Mouse (Mus musculus) midbrain, embryonic 15.5 days (tissue): ENCODE measurements at regions not wholly inside any gene's neighbourhood (a gene's known extent, or its start where the extent isn't known, plus 50 kb on each side); places are given as distances from the start of the nearest gene placed in this dataset.

Experiments
- ATAC-seq: fragments of 200-750 bp; cut with Nextera tagmentation; replicated peaks from 2 replicates; pipeline ENCODE4 v1.8.0; 2017; ENCODE audit warnings: moderate TSS enrichment
- H3K27ac ChIP-seq: fragments of 300-500 bp; sonication (generic); 2 replicates; pipeline ENCODE4 v1.5.1; 2015; ENCODE audit warnings: mild to moderate bottlenecking, inconsistent platforms
- H3K27me3 ChIP-seq: fragments of 300-500 bp; sonication (generic); replicated peaks from 2 replicates; pipeline ENCODE4 v1.6.1; 2015; ENCODE audit warnings: inconsistent platforms
- H3K36me3 ChIP-seq: fragments of 300-500 bp; sonication (generic); replicated peaks from 2 replicates; pipeline ENCODE4 v1.6.1; 2015; ENCODE audit warnings: inconsistent platforms
- H3K4me1 ChIP-seq: fragments of 300-500 bp; sonication (generic); 2 replicates; pipeline ENCODE4 v1.6.1; 2015; ENCODE audit warnings: inconsistent platforms
- H3K4me2 ChIP-seq: fragments of 300-500 bp; sonication (generic); 2 replicates; pipeline ENCODE4 v1.6.1; 2015; ENCODE audit warnings: inconsistent platforms, mild to moderate bottlenecking, moderate library complexity
- H3K4me3 ChIP-seq: fragments of 300-500 bp; sonication (generic); 2 replicates; pipeline ENCODE4 v1.5.1; 2015; ENCODE audit warnings: mild to moderate bottlenecking, inconsistent platforms
- H3K9ac ChIP-seq: fragments of 300-500 bp; sonication (generic); 2 replicates; pipeline ENCODE4 v1.6.1; 2015; ENCODE audit warnings: mild to moderate bottlenecking, inconsistent platforms
- H3K9me3 ChIP-seq: fragments of 300-500 bp; sonication (generic); 2 replicates; pipeline ENCODE4 v1.6.1; 2016; ENCODE audit warnings: inconsistent platforms
- WGBS: fragments of 180-500 bp; shearing (Covaris S2); methylation state at CpG from one replicate; pipeline ENCODE4 v1.1.7; 2015; ENCODE audit warnings: mixed read lengths; 5-methylcytosine and 5-hydroxymethylcytosine counted together

DNA sequence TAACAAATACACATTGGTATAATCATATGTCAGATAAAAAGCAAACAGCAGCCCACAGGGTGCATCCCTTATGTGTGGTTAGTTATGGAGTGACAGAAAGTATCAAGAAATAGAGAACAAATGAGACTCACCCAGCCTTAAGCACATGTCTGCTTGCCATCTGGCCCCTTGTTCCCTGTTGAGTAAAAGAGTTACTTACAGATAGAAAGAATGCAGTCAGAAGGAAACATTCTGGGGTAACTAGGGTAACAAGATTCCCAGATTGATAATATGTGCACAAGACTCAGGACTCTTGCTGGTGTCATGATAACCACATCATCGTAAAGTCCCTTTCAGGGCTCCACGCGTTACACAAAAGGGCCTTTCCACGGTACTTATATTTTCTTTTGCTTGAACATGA, 383.5 kb upstream of the Mef2c start:
- ATAC-seq = no peak
- no peaks in the 10 kb centered on the region for H3K36me3 ChIP-seq
- no peak overlapping the region for H3K4me3 ChIP-seq
- no peak overlapping the region for H3K4me2 ChIP-seq
- H3K9me3 ChIP-seq = no peaks in the 10 kb centered on the region
- 32% methylated on average over 4 of the region's 4 CpGs for WGBS
- no peaks in the 10 kb centered on the region for H3K4me1 ChIP-seq
- H3K27ac ChIP-seq = no peak overlapping the region
- H3K27me3 ChIP-seq = no peaks in the 10 kb centered on the region
- no peak overlapping the region for H3K9ac ChIP-seq

DNA sequence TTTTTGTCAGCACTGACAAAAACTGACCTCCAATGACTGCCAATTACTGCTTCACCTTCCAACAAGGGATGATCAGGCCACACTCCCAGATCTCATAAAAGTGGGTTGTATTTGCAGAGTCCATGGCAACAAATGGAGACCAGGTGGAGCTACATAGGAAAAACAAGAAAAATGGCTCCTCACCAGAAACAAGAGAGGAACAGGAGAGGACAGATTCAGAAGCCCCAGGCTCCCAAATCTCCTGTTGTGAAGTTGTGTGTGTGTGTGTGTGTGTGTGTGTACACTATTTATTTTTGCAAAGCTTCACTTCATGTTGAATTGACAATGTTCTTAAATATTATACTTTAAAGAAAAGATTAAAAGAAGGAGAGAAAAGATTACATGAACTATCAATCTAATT, 380.2 kb upstream of the Mef2c start:
- no peaks in the 10 kb centered on the region for H3K36me3 ChIP-seq
- no peak overlapping the region for H3K9ac ChIP-seq
- no peaks in the 10 kb centered on the region for H3K4me1 ChIP-seq
- ATAC-seq = no peak
- H3K9me3 ChIP-seq = no peaks in the 10 kb centered on the region
- H3K27ac ChIP-seq = no peak overlapping the region
- no peak overlapping the region for H3K4me2 ChIP-seq
- H3K27me3 ChIP-seq = no peaks in the 10 kb centered on the region
- no peak overlapping the region for H3K4me3 ChIP-seq

DNA sequence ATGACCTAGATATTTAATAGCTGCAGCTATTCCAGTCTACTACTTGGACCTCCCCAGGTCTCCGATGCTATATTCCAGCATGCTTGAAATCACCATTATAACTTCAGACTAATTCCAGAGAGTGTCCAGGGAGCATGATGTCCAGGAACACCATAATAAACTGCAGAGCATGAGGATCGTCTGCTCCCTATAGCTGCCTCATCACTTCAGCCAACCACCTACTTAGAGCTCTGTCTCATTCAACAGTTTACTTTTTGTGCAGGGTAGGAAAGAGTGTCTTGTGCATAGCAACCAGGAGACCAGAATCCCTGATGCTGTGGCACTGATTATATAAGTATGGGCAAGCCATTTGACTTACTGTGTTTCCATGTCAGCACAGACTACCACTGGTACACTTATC, 379.2 kb upstream of the Mef2c start:
- WGBS = 85% methylated on average over 2 of the region's 2 CpGs
- ATAC-seq = no peak

DNA sequence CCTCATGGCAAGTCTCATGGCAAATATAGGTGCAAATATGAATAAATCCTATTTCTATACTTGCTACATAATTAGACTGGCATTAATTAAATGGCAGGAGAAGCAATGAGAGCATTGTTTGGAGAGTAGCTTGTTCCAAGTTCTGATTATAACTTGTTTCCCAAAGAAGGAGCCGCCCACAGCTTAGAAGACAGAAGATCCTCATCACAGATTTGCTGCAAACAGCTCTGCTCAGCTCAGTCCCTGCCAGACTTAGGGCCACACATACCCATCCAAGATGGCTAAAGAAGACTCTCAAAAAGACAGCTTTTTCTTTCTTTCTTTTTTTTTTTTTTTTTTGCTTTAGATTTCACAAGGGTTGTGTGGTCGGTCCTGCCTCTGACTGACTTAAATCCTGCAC, 377.4 kb upstream of the Mef2c start:
- Histone ChIP-seq H3K27ac (no peak overlapping the region), H3K4me3 (no peak overlapping the region)
- 93% methylated on average over 2 of the region's 2 CpGs for WGBS

More for the DNA sequence above, 379.2 kb upstream of the Mef2c start:
- H3K9ac ChIP-seq = no peak overlapping the region
- H3K36me3 ChIP-seq = no peaks in the 10 kb centered on the region
- no peak overlapping the region for H3K4me2 ChIP-seq
- no peak overlapping the region for H3K27ac ChIP-seq
- H3K9me3 ChIP-seq = no peaks in the 10 kb centered on the region
- H3K4me3 ChIP-seq = no peak overlapping the region
- no peaks in the 10 kb centered on the region for H3K4me1 ChIP-seq
- no peaks in the 10 kb centered on the region for H3K27me3 ChIP-seq

DNA sequence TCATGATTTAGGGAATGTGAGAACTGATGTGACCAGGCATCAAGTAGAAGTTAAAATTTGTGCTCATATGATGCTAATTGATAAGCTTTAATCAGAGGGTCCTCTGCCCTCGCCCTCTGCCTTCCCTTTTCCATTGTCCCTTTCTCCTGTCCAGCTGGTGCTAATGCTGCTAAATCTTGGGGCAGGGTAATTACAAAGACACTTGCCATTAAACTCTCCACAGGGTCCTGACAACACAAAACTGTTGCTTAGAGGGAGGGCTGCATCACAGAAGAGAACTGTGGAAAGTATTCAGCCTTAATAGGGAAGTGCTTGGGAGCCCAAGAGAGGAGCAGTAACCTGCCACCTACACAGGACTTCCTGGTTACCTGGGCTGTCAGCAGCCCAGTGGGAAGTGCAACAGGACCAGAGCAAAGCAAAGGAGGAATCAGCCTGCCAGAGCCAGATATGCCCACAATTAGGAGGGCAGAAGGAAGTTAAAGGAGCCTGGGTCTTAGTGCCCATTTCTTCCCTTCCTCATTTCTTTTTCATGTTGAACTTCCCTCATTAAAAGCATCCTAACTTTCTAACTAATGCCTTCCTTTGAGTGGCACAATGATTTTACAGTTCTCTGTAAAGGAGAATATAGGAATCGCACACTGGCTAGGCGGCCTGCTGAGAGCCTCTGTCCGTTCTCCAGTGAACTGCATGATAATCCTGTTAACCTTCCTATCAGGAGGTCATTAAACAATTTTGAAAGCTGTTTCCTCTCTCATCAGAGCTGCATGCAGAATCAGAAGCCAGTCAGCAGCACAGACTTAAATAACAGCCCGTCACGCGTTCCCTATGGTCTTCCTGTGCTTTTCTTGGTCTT, 372.5 kb upstream of the Mef2c start:
- no peaks in the 10 kb centered on the region for H3K27me3 ChIP-seq
- H3K27ac ChIP-seq = no peak overlapping the region
- H3K4me1 ChIP-seq = peaks cover 6% of the 10 kb centered on the region; the same call in 1 of the 2 replicates
- H3K9ac ChIP-seq = no peak overlapping the region
- WGBS = 17% methylated on average over 7 of the region's 7 CpGs
- H3K4me2 ChIP-seq = peak overlapping the region; percentile 17; the same call in 1 of the 2 replicates
- peak; percentile 76 for ATAC-seq
- no peaks in the 10 kb centered on the region for H3K9me3 ChIP-seq
- no peaks in the 10 kb centered on the region for H3K36me3 ChIP-seq
- no peak overlapping the region for H3K4me3 ChIP-seq

More for the DNA sequence above, 377.4 kb upstream of the Mef2c start:
- H3K36me3 ChIP-seq = no peaks in the 10 kb centered on the region
- no peaks in the 10 kb centered on the region for H3K9me3 ChIP-seq
- no peak overlapping the region for H3K4me2 ChIP-seq
- peaks cover 1% of the 10 kb centered on the region; the same call in 1 of the 2 replicates for H3K4me1 ChIP-seq
- no peaks in the 10 kb centered on the region for H3K27me3 ChIP-seq
- no peak for ATAC-seq
- H3K9ac ChIP-seq = no peak overlapping the region

DNA sequence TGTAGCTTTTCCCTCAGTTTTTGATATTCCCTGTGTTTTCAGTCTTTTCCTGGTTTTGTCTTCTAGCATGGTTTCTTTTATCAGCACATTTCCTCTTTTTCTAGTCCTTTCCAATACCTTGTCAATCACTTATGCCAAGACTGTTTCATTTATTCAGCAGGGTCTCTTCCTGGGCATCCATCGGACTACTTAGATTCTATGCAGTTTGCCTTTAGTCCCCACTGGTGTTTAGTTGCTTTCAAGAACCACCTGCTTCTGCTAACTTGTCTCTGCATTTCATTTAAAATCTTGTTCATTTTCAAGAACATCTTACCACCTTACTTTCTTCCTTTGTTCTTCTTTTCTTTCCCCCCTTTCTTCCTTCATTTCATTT, 371.9 kb upstream of the Mef2c start:
- H3K9ac ChIP-seq = no peak overlapping the region
- H3K4me3 ChIP-seq = no peak overlapping the region
- no peaks in the 10 kb centered on the region for H3K9me3 ChIP-seq
- no peaks in the 10 kb centered on the region for H3K27me3 ChIP-seq
- peaks cover 6% of the 10 kb centered on the region; the same call in 1 of the 2 replicates for H3K4me1 ChIP-seq
- H3K4me2 ChIP-seq = 0 out of 2 replicates have a peak overlapping the region, but pooled peaks have one; percentile 17
- WGBS = 16% methylated on average over 1 of the region's 1 CpGs
- ATAC-seq = no peak
- H3K36me3 ChIP-seq = no peaks in the 10 kb centered on the region
- H3K27ac ChIP-seq = no peak overlapping the region

DNA sequence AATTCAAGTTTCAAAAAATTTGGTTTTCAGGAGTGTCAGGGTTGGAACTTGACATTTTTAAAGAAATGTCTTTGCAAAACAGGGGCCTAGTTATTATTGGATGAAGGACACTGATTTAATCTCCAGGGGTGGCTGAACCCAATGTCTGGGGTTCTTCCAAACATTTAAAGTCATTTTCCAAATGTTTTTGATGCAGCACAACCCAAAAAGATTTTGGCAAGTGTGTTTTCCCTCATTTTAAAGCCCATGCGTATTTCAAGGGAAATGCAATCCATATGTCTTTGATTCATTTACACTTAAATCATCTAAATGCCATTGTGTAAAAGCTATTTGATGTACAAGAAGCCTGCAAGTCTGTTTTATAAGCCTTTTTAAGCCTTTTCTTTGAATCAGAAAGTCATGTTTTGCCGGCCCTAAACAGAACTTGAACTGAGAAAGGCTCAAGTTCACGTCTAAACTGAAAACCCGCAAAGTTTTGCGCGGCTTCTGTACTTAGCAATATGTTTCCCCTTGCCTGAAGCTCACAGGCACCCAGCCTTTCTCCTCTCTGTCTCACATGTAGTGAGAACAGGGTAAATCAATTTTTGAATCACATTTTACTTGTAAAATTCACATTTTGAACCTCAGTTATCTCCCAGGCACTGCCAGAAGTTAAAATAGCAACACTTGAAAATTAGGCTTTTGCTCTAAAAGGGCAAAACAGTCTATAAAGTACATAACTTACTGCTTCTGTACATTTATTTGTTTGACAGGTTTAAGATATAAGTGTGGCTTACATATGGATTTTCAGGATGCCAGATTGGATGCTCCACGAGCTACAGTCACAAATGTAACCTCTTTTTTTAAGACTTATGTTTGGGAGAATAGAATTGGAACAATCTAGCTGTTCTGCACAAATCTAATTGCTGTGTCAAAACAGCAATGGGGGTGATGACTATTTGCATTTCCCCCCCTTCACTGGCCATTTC, 370.9 kb upstream of the Mef2c start:
- H3K9ac ChIP-seq = no peak overlapping the region
- H3K27me3 ChIP-seq = no peaks in the 10 kb centered on the region
- H3K27ac ChIP-seq = no peak overlapping the region
- 67% methylated on average over 7 of the region's 7 CpGs for WGBS
- no peaks in the 10 kb centered on the region for H3K9me3 ChIP-seq
- H3K36me3 ChIP-seq = no peaks in the 10 kb centered on the region
- no peak overlapping the region for H3K4me3 ChIP-seq
- no peak for ATAC-seq
- H3K4me2 ChIP-seq = no peak overlapping the region
- peaks cover 6% of the 10 kb centered on the region; the same call in 1 of the 2 replicates for H3K4me1 ChIP-seq

DNA sequence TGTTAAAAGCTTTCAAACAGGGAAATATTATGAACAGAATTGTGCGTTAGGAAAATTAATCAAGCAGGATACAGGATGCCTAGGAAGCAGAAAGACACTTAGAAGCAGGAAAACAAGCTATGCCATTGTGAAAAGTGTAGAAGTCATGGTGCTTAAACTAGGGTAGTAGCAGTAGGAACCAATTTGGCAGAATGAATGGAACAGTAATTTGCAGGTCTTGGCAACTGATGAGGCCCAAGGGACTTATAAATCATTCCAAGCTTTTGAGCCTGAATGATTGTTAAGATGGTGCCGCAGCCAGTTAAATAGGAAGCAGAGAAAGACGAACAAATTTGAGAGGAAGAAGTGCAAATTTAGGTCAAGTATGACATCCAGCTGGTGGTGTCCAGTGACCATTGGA, 360.5 kb upstream of the Mef2c start:
- no peaks in the 10 kb centered on the region for H3K9me3 ChIP-seq
- H3K27ac ChIP-seq = no peak overlapping the region
- 65% methylated on average over 3 of the region's 3 CpGs for whole genome bisulfite sequencing
- H3K4me2 ChIP-seq = no peak overlapping the region
- H3K36me3 ChIP-seq = no peaks in the 10 kb centered on the region
- no peaks in the 10 kb centered on the region for H3K4me1 ChIP-seq
- H3K4me3 ChIP-seq = no peak overlapping the region
- no peak overlapping the region for H3K9ac ChIP-seq
- no peak for ATAC-seq
- no peaks in the 10 kb centered on the region for H3K27me3 ChIP-seq

DNA sequence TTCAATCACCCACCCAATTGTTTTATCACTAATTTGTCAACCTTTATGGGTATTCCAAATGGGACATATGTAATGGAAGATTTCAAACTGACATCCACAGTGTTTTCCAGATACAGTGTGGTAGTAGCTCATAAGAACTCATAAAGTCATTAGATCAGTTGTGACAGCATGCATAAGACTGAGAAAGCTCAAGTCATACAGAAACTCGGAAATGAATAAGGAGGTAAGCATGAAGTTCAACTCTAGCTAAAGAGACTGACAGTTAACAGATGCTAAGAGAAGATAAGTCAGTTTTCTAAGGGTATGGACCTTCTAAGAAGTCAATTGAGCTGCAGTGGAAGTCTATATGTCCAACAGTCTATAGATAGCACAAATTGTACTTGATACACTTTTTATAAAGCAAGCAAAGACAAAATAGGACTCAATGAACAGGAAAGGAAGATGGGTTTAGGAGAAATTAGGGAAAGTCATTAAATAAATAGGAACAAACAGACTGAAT, 349.2 kb upstream of the Mef2c start:
- Histone ChIP-seq H3K9me3 (no peaks in the 10 kb centered on the region), H3K4me1 (no peaks in the 10 kb centered on the region), H3K27ac (no peak overlapping the region), H3K36me3 (no peaks in the 10 kb centered on the region), H3K4me2 (no peak overlapping the region), H3K4me3 (no peak overlapping the region), H3K9ac (no peak overlapping the region), H3K27me3 (no peaks in the 10 kb centered on the region)
- 82% methylated on average over 1 of the region's 1 CpGs for WGBS
- ATAC-seq = no peak

DNA sequence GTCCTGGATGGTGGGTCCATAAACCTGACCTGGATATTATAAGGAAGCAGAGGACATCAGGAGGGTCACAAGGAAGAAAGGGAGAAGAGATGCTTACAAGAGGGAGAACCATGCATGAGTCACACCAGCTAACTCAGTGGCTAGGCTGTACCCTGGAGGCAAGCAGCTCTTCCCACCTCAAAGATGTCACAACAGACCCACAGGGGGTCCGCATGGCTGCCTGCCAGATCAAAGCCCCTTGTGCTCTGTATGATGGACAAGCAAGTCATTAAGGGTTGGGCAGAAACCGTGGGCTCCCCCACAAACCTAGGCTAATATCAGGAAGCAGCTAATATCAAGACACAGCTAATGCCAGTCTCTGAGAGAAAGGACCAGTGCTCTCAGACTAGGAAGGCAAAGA, 343.9 kb upstream of the Mef2c start:
- no peaks in the 10 kb centered on the region for H3K27me3 ChIP-seq
- no peaks in the 10 kb centered on the region for H3K4me1 ChIP-seq
- no peak for ATAC-seq
- 70% methylated on average over 2 of the region's 2 CpGs for WGBS
- H3K4me2 ChIP-seq = no peak overlapping the region
- H3K27ac ChIP-seq = no peak overlapping the region
- H3K36me3 ChIP-seq = no peaks in the 10 kb centered on the region
- no peak overlapping the region for H3K9ac ChIP-seq
- no peaks in the 10 kb centered on the region for H3K9me3 ChIP-seq
- no peak overlapping the region for H3K4me3 ChIP-seq

DNA sequence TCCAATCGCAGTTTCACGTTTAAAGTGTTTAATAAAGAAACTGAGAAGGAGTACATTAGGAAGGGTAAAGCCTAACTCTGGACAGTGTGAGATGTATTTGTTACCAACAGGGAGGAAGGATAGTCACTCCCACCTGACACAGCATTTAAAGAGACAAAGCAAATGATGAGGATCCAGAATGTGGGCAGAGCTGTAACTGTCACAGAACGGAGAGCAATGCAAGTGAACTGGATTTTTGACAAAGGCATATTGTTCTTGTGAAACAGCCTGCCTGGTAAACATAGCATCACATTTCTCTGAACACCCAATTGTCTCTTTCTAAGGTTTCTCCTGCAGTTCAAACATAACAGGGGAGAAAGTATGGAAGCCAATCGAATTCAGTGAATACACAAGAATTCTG, 341.1 kb upstream of the Mef2c start:
- Histone ChIP-seq H3K9me3 (no peaks in the 10 kb centered on the region), H3K9ac (no peak overlapping the region), H3K36me3 (no peaks in the 10 kb centered on the region), H3K4me2 (no peak overlapping the region), H3K4me3 (no peak overlapping the region), H3K27ac (no peak overlapping the region), H3K4me1 (no peaks in the 10 kb centered on the region), H3K27me3 (no peaks in the 10 kb centered on the region)
- no peak for ATAC-seq
- 94% methylated on average over 4 of the region's 4 CpGs for WGBS

DNA sequence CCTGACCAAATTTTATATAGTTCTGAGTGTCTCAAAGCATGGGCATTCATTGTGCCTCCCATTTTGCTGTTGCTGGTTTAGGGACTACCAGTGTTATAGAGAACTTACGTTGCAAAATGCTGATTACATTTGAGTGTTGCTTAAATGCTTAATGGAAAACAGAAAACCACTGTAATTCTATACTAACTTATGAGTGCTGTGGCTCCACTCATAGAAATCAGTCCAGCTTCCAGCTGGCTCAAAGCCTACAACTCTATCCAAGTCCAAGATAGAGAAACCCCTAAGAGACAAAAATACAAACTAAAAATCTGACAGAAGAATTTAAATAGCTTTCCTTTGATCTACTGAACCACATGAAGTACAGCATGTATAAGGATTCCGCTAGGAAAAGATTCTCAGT, 328.7 kb upstream of the Mef2c start:
- no peak for ATAC-seq
- Histone ChIP-seq H3K9me3 (no peaks in the 10 kb centered on the region), H3K9ac (no peak overlapping the region), H3K4me3 (no peak overlapping the region), H3K36me3 (no peaks in the 10 kb centered on the region), H3K4me1 (no peaks in the 10 kb centered on the region), H3K27me3 (no peaks in the 10 kb centered on the region), H3K4me2 (no peak overlapping the region), H3K27ac (no peak overlapping the region)
- WGBS = 88% methylated on average over 2 of the region's 2 CpGs
